Mouse (Mus musculus): ENCODE data around the gene Samd15. TPM values are rescaled to one million over a fixed set of nuclear protein-coding genes. Genes with fewer than 3 reads are reported as not detected.
A peak's percentile ranks its signal among the peaks of the same experiment; 100 is the strongest.

The Samd15 gene
- total and polyA plus RNA-seq, 3 experiments, result 1.1 to 3.9 (median 1.8) TPM

GRCm38 (mm10) chr12:87193008-87193407, 6.5 kb upstream of the Samd15 start:
- 0 out of 2 replicates have a peak overlapping the region, but pooled peaks have one; percentile 15 for H3K27ac ChIP-seq (ENCODE audit: insufficient read depth, low read depth)
- H3K4me3 ChIP-seq (replicated peaks in 1 of 3; ENCODE audit: low read depth in 2 of 3, low read length in 2 of 3, poor library complexity in 1 of 3), result no peak overlapping the region
- peaks cover 11 to 47% of the 10 kb centered on the region in 2 experiments; a peak in 3 of 4 replicates for H3K4me1 ChIP-seq (ENCODE audit: control insufficient read depth in 1 of 2, insufficient read depth in 2 of 2)
- no peak for DNase-seq (ENCODE audit: extremely low read depth)
- H3K36me3 ChIP-seq (replicated peaks in 1 of 2; ENCODE audit: control insufficient read depth in 1 of 2, insufficient read depth in 1 of 2, low read length in 1 of 2), result peaks cover 11 to 42% of the 10 kb centered on the region in 2 experiments
- peak overlapping the region; percentile 83 for H3K4me2 ChIP-seq (ENCODE audit: insufficient read depth, low read depth, poor library complexity, severe bottlenecking)
- TF ChIP-seq EP300 (IDR thresholded peaks at IDR 0.05; ENCODE audit: low read length), result peak; percentile 23; the same call in 1 of the 2 replicates
- TF ChIP-seq USF1 (IDR thresholded peaks at IDR 0.05; ENCODE audit: low read depth, low read length), result no peak
- no peaks in the 10 kb centered on the region for H3K27me3 ChIP-seq (replicated peaks)
- H3K79me2 ChIP-seq (replicated peaks; ENCODE audit: control insufficient read depth, extremely low read depth, insufficient read depth, poor library complexity, severe bottlenecking), result peaks cover 78% of the 10 kb centered on the region
- dilution Hi-C loops (cut with MboI; ENCODE audit: extremely low pct_ligation_motif_present, extremely low pct_unique_long_range_greater_than_20kb, low sequenced_read_pairs), result no loop called here
- peak overlapping the region; percentile 50 for H3K9ac ChIP-seq (ENCODE audit: insufficient read depth, low read depth)
- no peaks in the 10 kb centered on the region for H3K9me3 ChIP-seq (replicated peaks; ENCODE audit: low read length)
- in situ Hi-C loops (cut with MboI; ENCODE audit: low pct_ligation_motif_present, low pct_unique_long_range_greater_than_20kb, low sequenced_read_pairs), result no loop called here

- in situ Hi-C loops (cut with MboI; ENCODE audit: low pct_ligation_motif_present, low pct_unique_long_range_greater_than_20kb, low sequenced_read_pairs), result no loop called here
- H3K4me2 ChIP-seq (ENCODE audit: insufficient read depth, low read depth, poor library complexity, severe bottlenecking), result no peak overlapping the region
- H3K4me3 ChIP-seq (replicated peaks in 1 of 3; ENCODE audit: low read depth in 2 of 3, low read length in 2 of 3, poor library complexity in 1 of 3), result peak overlapping the region in 2 of 3 experiments; percentile 21 to 22
- H3K9ac ChIP-seq (ENCODE audit: insufficient read depth, low read depth), result peak overlapping the region; percentile 72; the same call in 1 of the 2 replicates
- peaks cover 72% of the 10 kb centered on the region for H3K79me2 ChIP-seq (replicated peaks; ENCODE audit: control insufficient read depth, extremely low read depth, insufficient read depth, poor library complexity, severe bottlenecking)
- peaks cover 4 to 23% of the 10 kb centered on the region in 2 experiments for H3K36me3 ChIP-seq (replicated peaks in 1 of 2; ENCODE audit: control insufficient read depth in 1 of 2, insufficient read depth in 1 of 2, low read length in 1 of 2)
- H3K4me1 ChIP-seq (ENCODE audit: control insufficient read depth in 1 of 2, insufficient read depth in 2 of 2), result peaks cover 11 to 42% of the 10 kb centered on the region in 2 experiments; a peak in 3 of 4 replicates
- dilution Hi-C loops (cut with MboI; ENCODE audit: extremely low pct_ligation_motif_present, extremely low pct_unique_long_range_greater_than_20kb, low sequenced_read_pairs), result no loop called here
- peak overlapping the region; percentile 59; the same call in 1 of the 2 replicates for H3K27ac ChIP-seq (ENCODE audit: insufficient read depth, low read depth)
- no peaks in the 10 kb centered on the region for H3K27me3 ChIP-seq (replicated peaks)
- no peak for DNase-seq (ENCODE audit: extremely low read depth)
- H3K9me3 ChIP-seq (replicated peaks; ENCODE audit: low read length), result no peaks in the 10 kb centered on the region
- TF ChIP-seq MEF2A (IDR thresholded peaks at IDR 0.05; ENCODE audit: borderline replicate concordance, low read depth, low read length), result peak; percentile 72
- no peak for TF ChIP-seq SIN3A (IDR thresholded peaks at IDR 0.05; ENCODE audit: low read length)
- no peak for TF ChIP-seq ELF1 (IDR thresholded peaks at IDR 0.05; ENCODE audit: low read depth, low read length)
- no peak for TF ChIP-seq USF1 (IDR thresholded peaks at IDR 0.05; ENCODE audit: low read depth, low read length)
- peak; percentile 95 for TF ChIP-seq TCF12 (IDR thresholded peaks at IDR 0.05; ENCODE audit: low read depth, low read length)
- TF ChIP-seq POLR2A (IDR thresholded peaks at IDR 0.05; ENCODE audit: low read depth, low read length), result no peak
- TF ChIP-seq ETS1 (conservative IDR thresholded peaks at IDR 0.05; ENCODE audit: low read depth, low read length), result peak; percentile 68
- no peak for TF ChIP-seq CTCF (conservative IDR thresholded peaks at IDR 0.05 in 1 of 2, IDR thresholded peaks at IDR 0.05 in 1 of 2; ENCODE audit: low read depth in 2 of 2, low read length in 2 of 2)
- no peak for TF ChIP-seq MXI1 (IDR thresholded peaks at IDR 0.05; ENCODE audit: low read depth, low read length)
- peak; percentile 91 for TF ChIP-seq RCOR1 (conservative IDR thresholded peaks at IDR 0.05; ENCODE audit: low read depth, low read length)
- no peak for TF ChIP-seq UBTF (IDR thresholded peaks at IDR 0.05; ENCODE audit: low read depth, low read length)
- no peak for TF ChIP-seq SMC3 (IDR thresholded peaks at IDR 0.05; ENCODE audit: low read depth, low read length)
- TF ChIP-seq ZMIZ1 (IDR thresholded peaks at IDR 0.05; ENCODE audit: low read depth, low read length), result no peak
- no peak for TF ChIP-seq KAT2A (IDR thresholded peaks at IDR 0.05; ENCODE audit: insufficient replicate concordance, low read length)
- TF ChIP-seq MAZ (IDR thresholded peaks at IDR 0.05; ENCODE audit: low read depth, low read length), result no peak
- TF ChIP-seq JUND (conservative IDR thresholded peaks at IDR 0.05; ENCODE audit: low read depth, low read length), result peak; percentile 96
- TF ChIP-seq EP300 (IDR thresholded peaks at IDR 0.05; ENCODE audit: low read length), result peak; percentile 96
- TF ChIP-seq ZKSCAN1 (IDR thresholded peaks at IDR 0.05; ENCODE audit: borderline replicate concordance, low read depth, low read length), result no peak
- no peak for TF ChIP-seq MAX (IDR thresholded peaks at IDR 0.05; ENCODE audit: low read length)
- TF ChIP-seq MYC (IDR thresholded peaks at IDR 0.05; ENCODE audit: low read depth, low read length), result no peak
- no peak for TF ChIP-seq NELFE (IDR thresholded peaks at IDR 0.05; ENCODE audit: low read depth, low read length)
- TF ChIP-seq E2F4 (IDR thresholded peaks at IDR 0.05; ENCODE audit: insufficient replicate concordance, low read depth, low read length), result no peak
- no peak for TF ChIP-seq HCFC1 (IDR thresholded peaks at IDR 0.05; ENCODE audit: low read depth, low read length)
- TF ChIP-seq TBP (conservative IDR thresholded peaks at IDR 0.05; ENCODE audit: low read depth, low read length), result 0 out of 2 replicates have a peak, but pooled peaks have one; percentile 10
- no peak for TF ChIP-seq RAD21 (IDR thresholded peaks at IDR 0.05; ENCODE audit: low read depth, low read length)
- no peak for TF ChIP-seq GABPA (IDR thresholded peaks at IDR 0.05; ENCODE audit: insufficient replicate concordance, low read depth, low read length)
- peak; percentile 88 for TF ChIP-seq ZNF384 (IDR thresholded peaks at IDR 0.05; ENCODE audit: low read depth, low read length)
- TF ChIP-seq BHLHE40 (IDR thresholded peaks at IDR 0.05; ENCODE audit: low read depth, low read length), result peak; percentile 56; the same call in 1 of the 2 replicates
- no peak for TF ChIP-seq ZC3H11A (IDR thresholded peaks at IDR 0.05; ENCODE audit: low read depth, low read length)
- TF ChIP-seq CHD1 (IDR thresholded peaks at IDR 0.05; ENCODE audit: low read depth, low read length), result no peak
- TF ChIP-seq POLR2AphosphoS2 (IDR thresholded peaks at IDR 0.05; ENCODE audit: low read depth, low read length), result no peak
- TF ChIP-seq PAX5 (IDR thresholded peaks at IDR 0.05; ENCODE audit: low read length), result no peak
- TF ChIP-seq NRF1 (IDR thresholded peaks at IDR 0.05; ENCODE audit: low read depth, low read length), result no peak
Observed at GRCm38 (mm10) chr12:87195069-87195468, 4.5 kb upstream of the Samd15 start.

All from CH12.LX (cell line).